Mouse (Mus musculus) limb, embryonic 11.5 days (tissue): ENCODE measurements around the gene Krt90. TPM values are rescaled to one million over a fixed set of nuclear protein-coding genes. Genes with fewer than 3 reads are reported as not detected.
"Not testable (repeated sequence)": the region's sequence is repeated elsewhere in the genome, so short reads cannot be mapped to it uniquely, and the experiment has no call there.

Experiments used
- ATAC-seq: fragments of 200-750 bp; cut with Nextera tagmentation; 2 replicates; pipeline ENCODE4 v1.8.0; 2017; ENCODE audit warnings: low read depth; ENCODE audit not compliant: insufficient number of reproducible peaks, low FRiP score, low TSS enrichment
- DNase-seq: peaks from one replicate; pipeline ENCODE4 v3.0.0-alpha.2; 2015; ENCODE audit warnings: low spot score
- H3K27ac ChIP-seq: fragments of 300-500 bp; sonication (generic); replicated peaks from 2 replicates; pipeline ENCODE4 v1.5.1; 2014; ENCODE audit warnings: low read depth, mild to moderate bottlenecking, low read length
- H3K27me3 ChIP-seq: fragments of 300-500 bp; sonication (generic); 2 replicates; pipeline ENCODE4 v1.6.1; 2014; ENCODE audit warnings: mild to moderate bottlenecking, low read length, mixed read lengths; ENCODE audit not compliant: control insufficient read depth, insufficient read depth
- H3K36me3 ChIP-seq: fragments of 300-500 bp; sonication (generic); 2 replicates; pipeline ENCODE4 v1.6.1; 2014; ENCODE audit warnings: mild to moderate bottlenecking, low read length, moderate library complexity, mixed read lengths; ENCODE audit not compliant: control insufficient read depth, insufficient read depth
- H3K4me1 ChIP-seq: fragments of 300-500 bp; sonication (generic); 2 replicates; pipeline ENCODE4 v1.6.1; 2014; ENCODE audit warnings: low read length, mixed read lengths; ENCODE audit not compliant: control insufficient read depth, insufficient read depth
- H3K4me2 ChIP-seq: fragments of 300-500 bp; sonication (generic); 2 replicates; pipeline ENCODE4 v1.6.1; 2014; ENCODE audit warnings: low read depth, mild to moderate bottlenecking, moderate library complexity; ENCODE audit not compliant: severe bottlenecking
- H3K4me3 ChIP-seq: fragments of 300-500 bp; sonication (generic); 2 replicates; pipeline ENCODE4 v1.5.1; 2014; ENCODE audit warnings: low read depth, low read length
- H3K9ac ChIP-seq: fragments of 300-500 bp; sonication (generic); 2 replicates; pipeline ENCODE4 v1.6.1; 2014; ENCODE audit warnings: mild to moderate bottlenecking, low read length
- H3K9me3 ChIP-seq: fragments of 300-500 bp; sonication (generic); 2 replicates; pipeline ENCODE4 v1.6.1; 2016; ENCODE audit warnings: low read length; ENCODE audit not compliant: control insufficient read depth
- WGBS: fragments of 180-500 bp; shearing (Covaris S2); extraction: QIAGEN DNeasy Blood & Tissue Kit; methylation state at CpG from one replicate; pipeline ENCODE4 v1.1.7; 2014; 5-methylcytosine and 5-hydroxymethylcytosine counted together
- polyA plus RNA-seq: library from polyadenylated mRNA; unstranded; fragments of >200 nt; fragmentation: Nextera tagmentation; extraction: Ambion mirVana; gene quantifications from 2 replicates; pipeline ENCODE4 v1.2.1, GENCODE M21; 2014

Gene Krt90
- polyA plus RNA-seq, 1 experiment from 2014 or later, result not detected

DNA sequence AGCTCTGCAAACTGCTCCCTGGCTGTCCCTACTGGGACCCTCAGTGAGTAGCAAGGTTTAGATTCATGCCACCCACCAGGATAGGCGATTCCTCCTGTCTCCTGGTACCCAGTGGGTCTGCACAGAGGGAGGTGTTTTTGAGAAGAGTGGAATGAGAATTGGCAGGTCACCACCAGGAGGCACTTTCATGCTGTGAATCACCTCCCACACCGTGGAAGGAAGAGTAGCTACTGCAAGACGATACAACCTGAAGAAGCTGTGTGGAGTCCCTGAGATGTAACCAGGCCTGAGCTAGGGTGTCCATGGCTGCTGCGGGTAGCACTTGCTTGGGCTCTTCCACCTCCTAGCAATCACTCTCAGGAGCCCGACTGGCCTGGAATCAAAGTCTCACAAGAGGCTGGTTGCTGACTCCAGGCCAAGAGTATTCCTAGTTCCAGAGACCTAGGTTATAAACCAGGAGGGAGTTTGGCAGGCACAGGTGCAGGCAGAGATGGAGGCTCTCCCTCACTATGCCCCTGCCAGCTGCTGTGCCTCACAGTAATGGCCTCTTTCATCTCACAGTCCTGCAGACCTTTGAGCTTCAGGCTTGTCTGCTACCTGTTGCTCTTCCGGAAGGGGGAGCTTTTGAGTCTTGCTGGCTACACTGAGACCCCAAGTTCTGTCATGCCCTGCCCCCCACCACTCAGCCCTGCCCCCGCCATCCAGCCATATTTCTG is 24.7 kb downstream of the Krt90 start:
- H3K9me3 ChIP-seq, result no peaks in the 10 kb centered on the region
- no peak for ATAC-seq
- H3K4me1 ChIP-seq, result no peaks in the 10 kb centered on the region
- WGBS, result 43% methylated on average over 7 of the region's 7 CpGs
- peak; percentile 23 for DNase-seq
- no peak overlapping the region for H3K27ac ChIP-seq
- no peaks in the 10 kb centered on the region for H3K36me3 ChIP-seq
- no peak overlapping the region for H3K4me3 ChIP-seq
- no peaks in the 10 kb centered on the region for H3K27me3 ChIP-seq
- no peak overlapping the region for H3K4me2 ChIP-seq
- no peak overlapping the region for H3K9ac ChIP-seq

DNA sequence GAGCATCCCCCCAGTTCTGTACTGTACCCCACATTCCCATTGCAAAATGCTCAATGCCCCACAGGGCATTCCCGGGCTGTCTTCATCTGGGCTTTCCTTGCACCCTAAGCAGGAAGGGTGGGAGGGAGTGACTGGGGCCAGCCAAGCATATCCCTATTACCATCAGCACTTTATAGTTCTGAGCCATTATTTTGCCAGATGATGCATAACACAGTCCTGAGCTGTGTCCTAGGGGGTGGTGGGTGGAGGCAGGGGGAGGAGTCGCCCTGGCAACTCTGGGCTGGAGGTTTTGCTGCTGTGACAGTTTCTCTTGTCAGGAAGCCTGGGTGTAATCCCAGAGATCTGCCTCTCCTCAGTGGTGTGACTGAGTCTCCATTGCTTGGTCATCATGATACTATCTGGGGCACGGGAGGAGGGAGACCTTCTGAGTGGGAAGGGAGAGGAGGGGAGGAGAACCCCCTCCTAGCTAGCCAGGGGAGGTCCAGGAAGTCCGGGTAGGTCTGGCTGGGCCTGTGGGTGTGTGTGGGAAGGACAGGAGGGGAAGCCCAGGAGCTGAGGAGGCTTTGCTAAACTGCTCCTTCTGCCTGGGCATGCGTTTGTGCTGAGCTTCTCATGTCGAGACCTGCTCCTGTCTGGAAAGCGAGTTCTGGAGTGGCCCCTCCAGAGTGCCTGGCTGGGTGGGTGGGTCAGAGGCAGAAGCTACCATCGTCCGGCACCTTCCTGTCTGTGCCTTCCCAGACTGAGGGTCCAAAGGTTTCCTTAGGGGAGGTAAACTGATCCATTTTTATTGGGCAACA is 26.5 kb downstream of the Krt90 start:
- DNase-seq, result no peak
- H3K4me2 ChIP-seq, result no peak overlapping the region
- ATAC-seq, result no peak
- no peak overlapping the region for H3K4me3 ChIP-seq
- H3K36me3 ChIP-seq, result no peaks in the 10 kb centered on the region
- H3K9me3 ChIP-seq, result no peaks in the 10 kb centered on the region
- no peaks in the 10 kb centered on the region for H3K4me1 ChIP-seq
- WGBS, result 60% methylated on average over 9 of the region's 9 CpGs
- H3K9ac ChIP-seq, result no peak overlapping the region
- no peaks in the 10 kb centered on the region for H3K27me3 ChIP-seq
- H3K27ac ChIP-seq, result no peak overlapping the region

DNA sequence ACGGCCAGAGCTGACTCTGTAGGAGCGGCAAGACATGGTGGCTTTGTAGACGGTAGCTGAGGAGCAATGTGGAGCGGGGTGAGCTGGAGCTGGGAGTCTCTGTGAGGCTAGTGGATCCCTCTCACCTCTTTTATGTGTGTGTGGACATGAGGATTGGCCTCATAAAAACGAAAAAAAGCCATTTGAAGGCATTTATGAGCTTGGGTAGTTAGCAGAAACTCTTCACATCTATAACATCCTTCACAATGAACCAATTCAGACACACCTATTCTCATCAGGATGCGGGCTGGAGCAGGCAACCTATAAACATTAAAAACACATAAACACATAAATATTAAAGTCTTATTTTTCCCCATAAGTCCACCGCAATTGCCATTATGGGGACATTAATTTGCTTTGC is 30.0 kb downstream of the Krt90 start, which contains the start of gene Krt84:
Krt84 (minus strand) TSS at position 101 of the 400 bp plus-strand sequence.
- no peak for DNase-seq
- no peak for ATAC-seq
- 68% methylated on average over 7 of the region's 7 CpGs for WGBS
- no peaks in the 10 kb centered on the region for H3K36me3 ChIP-seq
- H3K4me3 ChIP-seq, result no peak within 1 kb of the TSS
- H3K4me1 ChIP-seq, result no peaks in the 10 kb centered on the region
- H3K9ac ChIP-seq, result no peak within 1 kb of the TSS
- H3K4me2 ChIP-seq, result no peak within 1 kb of the TSS
- H3K9me3 ChIP-seq, result no peaks in the 10 kb centered on the region
- no peak within 1 kb of the TSS for H3K27ac ChIP-seq
- H3K27me3 ChIP-seq, result no peaks in the 10 kb centered on the region

DNA sequence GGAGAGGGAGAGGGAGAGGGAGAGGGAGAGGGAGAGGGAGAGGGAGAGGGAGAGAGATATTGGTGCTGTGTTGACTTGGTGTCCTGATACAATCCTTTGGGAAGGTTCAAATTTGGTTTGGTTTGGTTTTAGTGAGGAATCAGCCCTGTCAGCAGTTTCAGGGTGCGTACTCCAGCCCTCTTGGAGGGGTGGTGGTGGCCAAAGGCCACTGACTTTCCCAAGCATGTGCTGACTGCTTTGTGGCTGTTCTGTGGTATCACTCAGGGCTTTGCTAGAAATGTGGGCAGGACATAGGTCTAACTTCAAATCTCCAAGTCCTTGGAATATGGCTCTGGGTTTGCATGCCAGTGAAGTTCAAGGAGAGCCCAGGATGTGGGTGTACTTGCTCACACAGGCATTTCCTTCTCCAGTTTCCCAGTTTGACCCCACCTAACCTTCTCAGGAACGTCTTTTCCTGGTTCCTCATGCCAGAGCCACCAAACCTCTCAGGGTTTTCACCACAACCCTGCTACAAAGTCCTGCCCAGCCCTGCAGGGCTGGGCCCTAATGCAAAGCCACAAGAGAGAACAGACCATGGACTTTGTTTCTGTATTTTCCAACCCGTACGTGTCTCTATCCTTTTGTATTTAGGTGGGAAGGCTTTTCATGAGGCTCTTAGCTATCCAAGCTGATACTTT is 40.1 kb downstream of the Krt90 start:
- no peak overlapping the region for H3K9ac ChIP-seq
- no peaks in the 10 kb centered on the region for H3K4me1 ChIP-seq
- no peak overlapping the region for H3K4me2 ChIP-seq
- H3K4me3 ChIP-seq, result no peak overlapping the region
- no peaks in the 10 kb centered on the region for H3K36me3 ChIP-seq
- WGBS, result 78% methylated on average over 4 of the region's 4 CpGs
- DNase-seq (no peak), ATAC-seq (no peak)
- no peak overlapping the region for H3K27ac ChIP-seq
- H3K9me3 ChIP-seq, result no peaks in the 10 kb centered on the region
- no peaks in the 10 kb centered on the region for H3K27me3 ChIP-seq

DNA sequence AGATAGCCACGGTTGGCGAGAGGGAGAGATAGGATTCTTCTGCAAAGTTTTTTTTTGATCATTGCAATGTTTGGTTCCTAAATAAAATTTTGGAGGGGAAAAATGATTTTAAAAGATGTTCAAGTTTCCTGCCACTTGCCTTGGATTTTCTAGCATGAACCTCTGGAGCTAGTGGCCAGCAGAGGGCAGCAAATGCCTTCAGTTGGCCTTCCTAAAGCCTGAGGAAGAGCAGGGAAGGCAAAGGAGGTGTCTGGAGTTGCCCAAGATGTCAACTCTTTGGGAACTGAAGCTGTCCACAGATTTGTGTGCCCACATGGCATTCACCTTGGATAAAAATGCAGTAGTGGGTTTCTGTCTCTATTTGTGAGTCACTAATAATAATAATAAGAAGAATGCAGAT is 43.0 kb downstream of the Krt90 start:
- H3K4me3 ChIP-seq, result no peak overlapping the region
- ATAC-seq (no peak), DNase-seq (peak; percentile 81)
- H3K36me3 ChIP-seq, result no peaks in the 10 kb centered on the region
- H3K9me3 ChIP-seq, result no peaks in the 10 kb centered on the region
- no peak overlapping the region for H3K9ac ChIP-seq
- H3K4me1 ChIP-seq, result no peaks in the 10 kb centered on the region
- no peak overlapping the region for H3K27ac ChIP-seq
- no peak overlapping the region for H3K4me2 ChIP-seq
- no peaks in the 10 kb centered on the region for H3K27me3 ChIP-seq
- WGBS, result 18% methylated on average over 2 of the region's 2 CpGs

DNA sequence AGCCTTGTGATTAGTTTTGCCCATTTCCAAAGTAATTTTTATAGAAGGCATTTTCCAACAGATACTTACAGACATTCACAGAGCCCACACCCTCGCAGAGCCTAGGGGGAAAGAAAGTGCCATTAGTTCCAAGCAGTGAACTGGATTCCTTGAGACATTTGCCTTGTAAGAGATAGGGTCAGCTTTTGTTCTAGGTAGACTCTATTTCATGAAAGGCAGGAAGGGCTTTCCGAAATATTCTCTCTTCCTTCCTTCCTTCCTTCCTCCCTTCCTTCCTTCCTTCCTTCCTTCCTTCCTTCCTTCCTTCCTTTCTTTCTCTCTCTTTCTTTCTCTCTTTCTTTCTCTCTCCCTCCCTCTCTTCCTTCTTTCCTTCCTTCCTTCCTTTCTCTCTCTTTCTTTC is 45.6 kb downstream of the Krt90 start, which contains the start of gene Gm49425:
Gm49425 (minus strand) TSS at position 101 of the 400 bp plus-strand sequence.
- not testable (repeated sequence) for ATAC-seq, H3K4me2 ChIP-seq, H3K4me1 ChIP-seq, H3K36me3 ChIP-seq, H3K9me3 ChIP-seq, H3K27ac ChIP-seq, H3K9ac ChIP-seq, H3K27me3 ChIP-seq, DNase-seq, H3K4me3 ChIP-seq
- WGBS, result 72% methylated on average over 2 of the region's 2 CpGs

DNA sequence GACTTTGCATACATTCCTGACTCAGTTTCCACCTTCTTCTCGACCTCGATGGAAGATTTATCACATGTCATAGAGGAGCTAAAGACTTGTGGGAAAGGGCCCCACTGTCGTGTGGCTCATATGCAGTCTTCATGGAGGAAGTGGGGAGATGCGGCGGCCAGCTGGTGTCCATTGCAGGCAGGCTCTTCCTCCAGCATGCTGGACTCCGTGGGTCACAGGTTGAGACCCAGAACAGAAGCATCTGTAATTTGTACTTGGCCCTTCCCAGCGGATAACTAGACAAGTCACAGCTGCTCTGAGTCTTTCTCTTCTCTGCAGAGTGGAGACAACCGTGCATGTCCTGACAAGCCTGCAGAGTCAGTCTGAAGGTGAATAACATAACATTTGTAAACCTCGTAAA is 54.5 kb downstream of the Krt90 start:
- Histone ChIP-seq H3K4me2 (no peak overlapping the region), H3K36me3 (no peaks in the 10 kb centered on the region), H3K27me3 (no peaks in the 10 kb centered on the region), H3K4me3 (no peak overlapping the region), H3K9ac (no peak overlapping the region), H3K9me3 (no peaks in the 10 kb centered on the region), H3K27ac (no peak overlapping the region), H3K4me1 (no peaks in the 10 kb centered on the region)
- ATAC-seq, result no peak
- no peak for DNase-seq
- 75% methylated on average over 9 of the region's 9 CpGs for WGBS

DNA sequence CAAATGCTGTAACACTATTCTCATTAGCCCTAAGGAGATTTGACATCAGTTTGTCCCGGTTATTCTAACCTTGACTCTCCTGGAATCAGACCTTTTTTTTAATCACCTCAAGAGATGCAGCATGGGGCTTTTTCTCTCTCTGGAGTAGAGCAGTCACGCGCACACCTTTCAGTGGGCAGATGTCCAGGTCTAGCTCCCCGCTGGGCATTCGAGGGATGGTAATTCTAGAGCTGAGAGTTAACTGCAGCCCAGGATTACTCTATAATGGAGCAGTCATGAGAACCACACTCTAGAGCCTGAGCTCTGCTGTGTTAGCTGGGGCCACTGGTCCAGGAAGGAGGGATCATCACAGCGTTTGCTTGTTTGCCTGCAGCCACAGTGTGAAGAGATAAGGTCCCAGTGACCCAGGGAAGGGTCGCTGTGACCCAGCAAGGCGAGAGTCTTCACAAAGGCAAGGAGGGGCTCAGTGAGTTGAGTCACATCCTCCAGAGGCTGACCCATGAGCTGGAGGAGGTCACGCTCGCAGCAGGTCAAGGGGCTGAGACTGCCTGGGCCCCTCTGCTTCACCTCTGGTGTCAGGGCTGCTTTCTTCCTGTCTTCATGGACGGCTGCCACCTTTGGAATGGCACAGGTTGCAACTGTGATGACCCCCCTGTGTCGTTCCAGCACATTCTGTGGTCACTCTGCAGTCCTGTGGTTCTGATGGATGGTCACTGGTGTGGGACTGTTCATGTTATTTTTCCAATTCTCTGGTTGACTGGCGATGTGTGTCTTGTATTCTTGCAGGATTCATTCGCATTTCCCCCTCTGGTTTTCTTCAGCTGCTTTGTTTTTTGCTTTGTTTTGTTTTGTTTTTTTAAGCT is 55.6 kb downstream of the Krt90 start:
- no peaks in the 10 kb centered on the region for H3K4me1 ChIP-seq
- WGBS, result 60% methylated on average over 14 of the region's 14 CpGs
- no peaks in the 10 kb centered on the region for H3K36me3 ChIP-seq
- no peak overlapping the region for H3K9ac ChIP-seq
- no peak overlapping the region for H3K4me2 ChIP-seq
- ATAC-seq (no peak), DNase-seq (no peak)
- H3K27ac ChIP-seq, result no peak overlapping the region
- no peaks in the 10 kb centered on the region for H3K27me3 ChIP-seq
- H3K4me3 ChIP-seq, result no peak overlapping the region
- no peaks in the 10 kb centered on the region for H3K9me3 ChIP-seq
